Comparison of ENCODE assay signal across 8 mouse cellular contexts in the genomic region with DNA sequence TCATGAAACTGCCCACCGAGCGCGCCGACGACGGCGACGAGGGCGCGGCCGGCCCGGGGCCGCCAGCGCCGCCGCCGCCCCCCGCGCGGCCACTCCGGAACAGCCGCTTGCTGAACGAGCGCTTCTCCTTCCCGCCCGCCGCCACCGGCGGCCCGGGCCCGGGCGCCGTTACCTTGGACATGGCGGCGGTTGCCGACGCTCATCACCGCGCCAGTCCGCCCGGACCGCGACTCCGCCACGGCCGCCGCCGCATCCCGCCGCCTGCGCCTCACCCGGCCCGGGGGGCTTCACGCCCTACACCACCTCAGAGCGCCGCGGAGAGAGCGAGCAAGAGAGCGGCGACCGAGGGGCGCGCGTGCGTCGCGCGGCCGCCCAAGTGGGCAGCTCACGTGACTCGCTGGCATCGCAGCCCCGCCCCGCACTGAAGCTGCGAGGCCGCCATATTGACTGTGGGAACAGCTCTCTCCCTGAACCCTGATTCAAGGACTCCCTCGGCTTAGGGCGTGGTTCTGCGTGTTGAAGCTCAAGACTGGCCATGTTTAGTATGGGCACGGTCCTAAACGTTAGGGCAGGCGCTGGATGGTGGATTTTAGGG. TPM values are rescaled to one million over a fixed set of nuclear protein-coding genes. Genes with fewer than 3 reads are reported as not detected.
DNase-seq lines count a peak whose midpoint lies in the region; ATAC-seq and TF ChIP-seq lines count a peak whose summit lies in the region.

A gene (minus strand): TSS at position 181 of the 595 bp plus-strand sequence.

- no peak for TF ChIP-seq CTCF in Patski (IDR thresholded peaks at IDR 0.05)

- POLR2A ChIA-PET in Patski (lab: Charles Lee), result no interaction called here

- H3K27me3 ChIP-seq in Patski, result peaks cover 16% of the 10 kb centered on the region
- peaks cover 4% of the 10 kb centered on the region; the same call in 1 of the 2 replicates for H3K27me3 ChIP-seq in hindbrain, embryonic 13.5 days

- ATAC-seq in Patski, result peak; percentile 83
- ATAC-seq in hindbrain, embryonic 13.5 days (ENCODE audit: low FRiP score), result peak; percentile 99

- H3K27ac ChIP-seq in hindbrain, embryonic 13.5 days, result peak within 1 kb of the TSS; percentile 95

- H3K4me2 ChIP-seq in hindbrain, embryonic 13.5 days, result peak within 1 kb of the TSS; percentile 82

- CTCF ChIA-PET in Patski (lab: Charles Lee), result interaction anchor here (1.1 kb wide), 1 partner anchor 229 kb away, joined by 3 read pairs; no protein-coding TSS in a partner anchor

- in situ Hi-C loops in Patski (cut with MboI; ENCODE audit: low pct_unique_long_range_greater_than_20kb), result no loop called here

- DNase-seq in Patski (ENCODE audit: low read depth, low spot score), result peak; percentile 71
- peak; percentile 96 to 97 for DNase-seq in cerebellum, postnatal 14 days
- DNase-seq in frontal cortex, postnatal 14 days (ENCODE audit: low spot score in 2 of 2), result peak; percentile 90 to 93
- DNase-seq in layer of hippocampus, postnatal 25 days (ENCODE audit: extremely low spot score in 1 of 2, low spot score in 1 of 2), result peak; percentile 78 to 86
- DNase-seq in lung, postnatal 25 days (ENCODE audit: low spot score), result peak; percentile 97
- DNase-seq in retina, embryonic 14.5 days (ENCODE audit: low spot score), result peak; percentile 97
- DNase-seq in thymus, postnatal 4 days, result peak; percentile 95

- no peaks in the 10 kb centered on the region; the same call in 1 of the 2 replicates for H3K36me3 ChIP-seq in hindbrain, embryonic 13.5 days

- WGBS in hindbrain, embryonic 13.5 days, result under 1% methylated on average over 42 of the region's 82 CpGs

- H3K9ac ChIP-seq in hindbrain, embryonic 13.5 days, result peak within 1 kb of the TSS; percentile 86

- peaks cover 39% of the 10 kb centered on the region for H3K4me1 ChIP-seq in hindbrain, embryonic 13.5 days (replicated peaks)

- H3K4me3 ChIP-seq in hindbrain, embryonic 13.5 days, result peak within 1 kb of the TSS; percentile 90

- no peaks in the 10 kb centered on the region for H3K9me3 ChIP-seq in hindbrain, embryonic 13.5 days

RNA-seq across cellular contexts. Expression of the gene that starts here (rescaled TPM):
- 8.1 TPM for polyA plus RNA-seq in Patski (2021)
- 3.0 and 3.2 TPM in 2 replicates for polyA plus RNA-seq in hindbrain, embryonic 13.5 days (2015; fragmentation: Nextera tagmentation; extraction: Ambion mirVana)
- total RNA-seq in layer of hippocampus, postnatal 25 days (2021), result 10 to 100 TPM; 58.9 to 60.3 TPM

Comparison
In these comparisons a context has a peak if more than half of its experiments do, and no peak if none do; other contexts are left out.
1. Peak in every context shown above with its lines: DNase-seq, ATAC-seq, H3K4me3 ChIP-seq and H3K27ac ChIP-seq.